Mouse (Mus musculus) retina, postnatal 1 day (tissue): ENCODE results near the gene Ets1.

ENCODE experiments used
- DNase-seq: peaks from one replicate; pipeline ENCODE4 v3.0.0-alpha.2; 2012

Gene Ets1

DNA sequence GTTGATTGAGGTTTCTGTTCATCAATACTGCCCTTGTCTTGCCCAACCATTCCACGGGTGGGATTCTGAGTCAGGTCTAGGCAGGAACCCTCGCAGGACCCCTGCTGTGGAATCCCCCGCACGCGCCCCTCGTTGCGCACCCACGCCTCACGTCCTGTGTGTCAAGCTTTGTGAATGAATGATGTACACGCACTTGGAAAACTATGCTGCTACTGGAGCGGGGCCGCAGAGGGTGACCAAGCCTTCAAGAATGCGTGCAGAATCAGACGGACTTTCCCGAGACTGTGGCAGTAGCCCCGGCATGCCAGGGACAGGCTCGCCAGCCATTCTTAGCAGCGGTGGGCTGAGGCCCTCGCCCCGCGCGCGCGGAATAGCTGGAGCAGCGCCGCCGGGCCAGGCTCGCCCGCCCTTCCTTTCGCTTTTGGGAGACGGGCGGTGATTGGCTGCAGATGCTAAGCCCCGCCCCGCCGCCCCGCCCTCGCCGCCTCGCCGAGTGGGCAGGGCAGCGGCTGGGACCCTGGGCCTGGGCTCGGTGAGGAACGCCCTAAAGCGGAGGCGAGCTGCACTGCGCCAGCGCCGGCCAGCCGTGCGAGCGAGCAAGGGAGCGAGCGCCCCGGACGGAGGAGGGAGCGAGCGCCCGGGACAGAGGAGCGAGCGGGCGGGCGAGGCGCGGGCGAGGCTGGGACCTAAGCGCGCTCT, 59.6 kb downstream of the Ets1 start:
- peak; percentile 95 for DNase-seq

DNA sequence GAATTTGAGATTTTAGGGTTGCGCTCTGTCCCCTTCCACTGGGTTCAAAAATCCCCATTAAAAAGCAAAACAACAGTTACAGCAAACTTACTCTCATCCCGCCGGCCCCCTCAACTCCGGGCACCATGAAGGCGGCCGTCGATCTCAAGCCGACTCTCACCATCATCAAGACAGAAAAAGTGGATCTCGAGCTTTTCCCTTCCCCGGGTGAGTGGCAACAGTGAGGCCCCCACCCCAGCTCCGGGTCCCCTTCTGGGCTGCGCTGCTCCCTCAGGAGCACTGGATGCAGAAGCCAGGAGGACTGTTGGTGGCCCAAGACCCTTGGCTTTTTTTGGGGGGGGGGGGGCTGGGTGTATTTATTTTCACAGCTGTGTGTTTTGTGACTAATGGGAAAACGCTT, 60.2 kb downstream of the Ets1 start:
- no peak for DNase-seq

DNA sequence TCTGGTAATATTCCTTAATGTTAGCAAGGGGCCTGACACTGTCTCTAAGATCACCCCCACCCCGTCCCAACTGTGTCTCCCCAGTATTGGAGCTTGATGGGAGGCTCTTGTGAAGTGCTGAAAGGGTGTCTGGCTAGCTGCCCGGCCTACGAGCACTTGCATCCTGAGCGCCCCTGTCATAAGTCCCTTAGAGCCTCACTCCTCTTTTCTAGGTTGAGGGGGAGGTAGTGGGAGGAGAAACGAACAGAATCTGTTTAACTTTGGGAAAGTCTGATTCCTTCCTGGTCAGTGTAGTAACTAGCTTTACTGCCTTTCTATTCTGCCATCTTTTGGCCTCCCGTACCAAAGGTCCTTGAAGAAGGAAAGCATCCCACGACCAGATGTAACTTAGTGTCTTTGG, 60.7 kb downstream of the Ets1 start:
- DNase-seq, result peak; percentile 63

DNA sequence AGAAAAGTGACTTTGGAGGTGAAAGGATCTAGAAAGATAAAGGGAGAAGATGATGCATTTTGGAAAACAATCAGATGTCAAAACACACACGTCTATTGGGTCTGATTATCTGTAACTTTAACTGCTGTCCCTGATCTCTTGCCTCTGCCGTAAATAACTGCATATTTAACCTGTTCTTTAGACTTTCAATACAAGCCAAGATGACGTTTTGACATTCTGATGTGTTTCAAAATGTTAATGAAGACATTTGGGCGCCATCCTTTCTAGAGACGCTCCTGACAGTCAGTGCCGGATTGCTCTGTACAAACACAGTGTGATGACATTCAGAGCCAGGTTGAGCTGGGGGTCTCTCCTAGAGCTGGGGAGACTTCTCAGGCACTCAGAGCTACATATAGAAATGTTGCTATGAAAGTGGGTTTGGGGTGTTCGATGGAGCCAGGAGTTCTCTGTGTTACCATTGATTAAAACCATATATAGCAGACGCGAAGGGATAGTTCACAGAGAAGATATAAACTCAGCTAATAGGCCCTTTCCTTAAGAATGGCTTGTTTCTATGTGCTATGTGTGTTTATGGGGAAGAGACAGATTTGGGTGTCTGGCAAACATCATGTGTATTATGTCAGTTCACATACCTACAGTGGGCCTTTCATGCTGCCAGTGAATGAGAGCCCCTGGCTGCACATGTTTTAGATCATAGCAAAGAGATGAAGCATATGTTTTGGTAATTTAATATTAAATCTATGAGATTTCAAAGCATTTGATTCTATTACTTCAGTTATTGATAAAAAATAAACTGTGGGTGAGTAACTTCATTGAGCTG, 61.5 kb downstream of the Ets1 start:
- no peak for DNase-seq

DNA sequence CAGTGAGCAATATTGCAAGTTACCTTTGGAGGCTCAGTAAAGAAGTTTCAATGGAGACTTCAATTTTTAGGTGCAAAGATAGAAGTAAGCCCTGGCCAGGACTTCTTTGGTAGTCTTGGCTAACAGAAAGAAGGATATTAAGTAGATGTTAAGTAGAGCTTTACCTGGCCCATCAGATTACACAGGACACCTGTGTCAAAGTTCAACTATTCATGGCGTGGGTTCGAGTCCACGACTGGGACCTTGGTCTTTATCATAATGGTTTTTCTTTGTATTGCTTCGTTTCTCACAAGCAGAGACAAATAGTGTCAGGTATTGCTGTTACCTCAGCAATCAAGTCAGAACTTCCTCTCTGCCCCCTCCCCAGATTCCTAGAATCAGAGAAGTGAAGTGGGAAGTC, 62.7 kb downstream of the Ets1 start:
- DNase-seq, result no peak

DNA sequence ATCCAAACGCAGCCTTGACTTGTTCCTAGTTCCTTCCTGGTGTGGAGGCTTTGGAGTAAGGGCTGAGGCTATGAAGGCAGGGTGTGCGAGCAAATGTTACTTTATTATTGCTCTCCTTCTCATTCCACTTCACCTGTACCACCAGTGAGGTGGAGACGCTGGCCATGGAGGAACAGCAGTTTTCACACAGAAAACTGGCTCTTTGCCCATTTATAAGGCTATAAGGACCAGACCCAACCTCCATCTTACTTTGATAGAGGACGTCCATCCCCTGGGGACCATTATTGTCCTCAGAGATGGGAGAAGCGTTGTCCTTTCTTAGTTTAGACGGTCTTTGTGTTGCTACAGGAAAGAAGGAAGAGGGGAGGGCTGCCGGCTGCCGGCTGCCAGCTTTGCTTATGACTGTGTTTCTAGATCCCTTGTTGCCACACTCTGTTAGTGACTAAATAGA, 63.4 kb downstream of the Ets1 start:
- DNase-seq, result no peak

DNA sequence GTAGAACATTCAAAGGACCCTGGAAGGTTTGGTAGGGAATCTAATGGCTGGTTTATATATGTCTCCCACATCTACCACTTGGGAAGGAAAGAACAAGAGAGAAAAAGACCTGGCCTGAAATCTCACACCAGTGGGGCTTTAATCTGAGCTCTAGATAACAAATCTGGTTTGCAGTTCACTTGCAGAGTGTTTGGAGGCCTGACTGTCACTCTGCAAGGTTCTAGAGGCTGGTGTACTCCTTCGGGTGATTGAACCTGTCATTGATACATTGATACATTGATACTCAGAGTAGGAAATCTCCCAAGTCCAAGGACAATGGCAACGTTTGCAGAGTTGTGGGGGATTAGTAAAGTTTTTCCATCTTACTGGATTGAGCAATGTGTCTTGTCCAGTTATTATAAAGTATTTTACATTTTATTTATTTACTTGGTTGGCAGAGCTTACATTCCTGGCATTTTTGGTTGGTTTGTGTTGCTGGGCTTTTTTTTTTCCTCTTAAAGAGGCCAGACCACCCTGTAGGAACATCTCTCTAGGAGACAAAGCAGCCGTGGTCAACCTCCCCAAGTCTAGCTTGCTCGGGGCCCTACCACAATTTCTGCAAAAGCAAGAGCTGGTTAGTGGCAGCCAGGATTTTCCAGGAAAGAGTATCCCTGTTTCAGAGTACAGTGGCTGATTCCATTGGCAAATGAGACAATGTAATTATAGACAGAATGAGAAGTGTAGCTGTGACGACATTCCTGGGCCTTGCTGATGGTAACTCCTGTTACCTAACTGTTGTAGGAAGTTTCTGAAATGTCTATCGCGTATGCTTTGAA, 64.3 kb downstream of the Ets1 start:
- DNase-seq, result no peak

DNA sequence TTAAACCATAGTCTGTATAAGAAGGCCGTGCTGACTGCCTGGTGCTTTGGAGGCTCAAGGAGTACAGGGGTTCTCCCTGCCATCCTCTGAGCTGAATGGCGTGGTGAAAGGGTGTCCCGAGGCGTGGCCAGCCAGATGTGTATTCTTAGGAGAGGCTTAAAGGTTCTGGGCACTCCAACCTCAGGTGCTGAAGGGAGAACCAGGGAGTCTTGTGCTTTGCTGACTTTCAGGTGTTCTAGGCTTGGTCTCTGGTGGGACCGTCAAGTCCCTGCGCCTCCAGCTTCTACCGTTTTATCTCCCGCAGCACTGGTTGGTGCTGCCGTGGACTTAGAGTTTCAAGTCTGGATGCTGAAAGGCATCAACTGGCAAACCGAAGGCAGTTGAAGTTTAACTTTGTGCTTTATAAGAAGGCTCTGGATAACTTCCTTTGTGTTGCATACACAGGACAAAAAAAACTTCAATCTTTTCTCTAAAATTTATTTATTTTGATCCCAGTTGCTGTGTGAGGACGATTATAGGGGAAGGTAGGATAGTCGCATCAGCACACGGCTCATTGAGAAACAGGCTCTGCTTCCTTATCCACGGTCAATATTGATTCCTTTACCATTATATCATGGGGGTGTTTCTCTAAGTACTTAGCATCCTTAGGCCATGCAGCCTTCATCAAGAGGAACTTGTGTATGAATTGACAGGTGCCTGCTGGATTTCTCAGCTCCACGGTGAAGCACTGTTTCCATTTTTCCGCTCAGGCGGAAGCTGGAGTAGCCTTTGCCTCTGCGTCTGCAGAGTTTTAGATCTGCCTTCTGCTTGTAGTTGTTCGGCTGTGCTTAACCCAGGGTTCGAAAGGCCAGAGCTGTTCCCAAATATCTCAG, 65.3 kb downstream of the Ets1 start:
- no peak for DNase-seq

DNA sequence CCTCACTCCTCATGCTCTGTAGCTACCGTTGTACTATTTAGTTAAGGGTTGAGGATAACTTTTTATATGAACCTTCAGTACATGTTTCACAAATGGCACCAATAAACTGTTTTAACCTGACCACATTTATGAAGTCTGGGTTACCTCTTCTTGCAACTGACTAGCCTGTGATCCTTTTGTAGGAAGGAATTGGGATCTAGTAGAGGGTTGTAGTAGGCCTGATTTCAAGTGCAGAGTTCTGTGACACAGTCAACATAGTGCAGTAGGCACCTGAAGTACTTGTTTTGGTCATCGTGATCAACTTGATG, 65.9 kb downstream of the Ets1 start:
- no peak for DNase-seq

DNA sequence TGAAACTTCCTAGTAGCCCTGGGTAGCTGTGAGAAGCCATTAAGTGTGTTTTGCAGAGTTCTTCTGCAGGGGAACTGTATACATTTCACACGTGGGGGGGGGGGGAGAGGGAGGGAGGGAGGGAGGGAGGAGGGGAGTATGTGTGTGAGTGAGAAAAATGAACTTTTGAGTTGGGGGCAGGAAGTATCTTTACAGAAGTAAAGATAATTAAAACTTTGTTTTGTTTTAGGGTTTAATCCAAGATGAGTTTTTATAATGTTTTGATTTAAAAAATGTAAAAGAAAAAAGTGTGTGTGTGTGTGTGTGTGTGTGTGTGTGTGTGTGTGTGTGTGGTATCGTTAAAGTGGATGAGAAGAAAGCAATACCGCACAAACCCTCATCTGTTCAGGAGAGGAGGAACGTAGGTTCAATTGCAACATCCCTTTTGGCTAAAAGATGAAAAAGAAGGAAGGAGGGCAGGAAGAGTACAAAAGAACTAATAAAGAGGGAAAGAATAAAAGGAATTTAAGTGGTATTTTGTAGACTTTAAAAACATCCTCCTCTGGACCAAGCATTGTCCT, 66.9 kb downstream of the Ets1 start:
- no peak for DNase-seq

DNA sequence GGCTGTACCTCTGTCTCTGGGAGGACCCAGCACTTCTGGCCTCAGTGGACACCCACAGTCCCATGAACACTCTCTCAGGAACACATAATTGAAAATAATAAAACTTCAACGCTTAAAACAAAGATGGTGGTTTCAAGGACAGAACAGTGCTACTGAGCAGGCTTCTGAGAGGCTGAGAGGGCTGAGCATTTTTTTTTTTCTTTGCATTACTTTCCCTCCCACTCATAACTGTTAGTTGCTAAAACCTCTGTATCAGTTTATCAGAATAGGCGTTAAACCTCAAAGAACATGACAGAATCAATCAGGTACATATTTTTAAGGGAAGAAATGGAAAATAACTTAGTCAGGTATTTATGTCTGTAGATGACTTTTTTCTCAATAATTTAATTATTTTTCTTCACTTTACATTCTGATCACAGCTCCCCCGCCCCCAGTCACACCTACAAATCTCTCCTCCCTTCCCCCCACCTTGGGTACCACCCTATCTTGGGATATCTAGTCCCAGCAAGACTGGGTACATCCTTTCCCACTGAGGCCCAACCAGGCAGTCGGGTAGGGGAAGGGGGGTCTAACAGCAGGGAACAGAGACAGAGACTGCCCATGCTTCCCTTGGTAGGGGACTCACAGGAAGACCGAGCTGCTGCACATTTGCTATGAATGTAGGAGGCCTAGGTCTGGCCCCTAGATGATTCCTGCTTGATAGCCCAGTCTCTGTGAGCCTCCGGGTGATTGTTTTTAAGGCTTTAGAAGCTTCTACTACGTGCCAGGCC, 68.1 kb downstream of the Ets1 start:
- no peak for DNase-seq

DNA sequence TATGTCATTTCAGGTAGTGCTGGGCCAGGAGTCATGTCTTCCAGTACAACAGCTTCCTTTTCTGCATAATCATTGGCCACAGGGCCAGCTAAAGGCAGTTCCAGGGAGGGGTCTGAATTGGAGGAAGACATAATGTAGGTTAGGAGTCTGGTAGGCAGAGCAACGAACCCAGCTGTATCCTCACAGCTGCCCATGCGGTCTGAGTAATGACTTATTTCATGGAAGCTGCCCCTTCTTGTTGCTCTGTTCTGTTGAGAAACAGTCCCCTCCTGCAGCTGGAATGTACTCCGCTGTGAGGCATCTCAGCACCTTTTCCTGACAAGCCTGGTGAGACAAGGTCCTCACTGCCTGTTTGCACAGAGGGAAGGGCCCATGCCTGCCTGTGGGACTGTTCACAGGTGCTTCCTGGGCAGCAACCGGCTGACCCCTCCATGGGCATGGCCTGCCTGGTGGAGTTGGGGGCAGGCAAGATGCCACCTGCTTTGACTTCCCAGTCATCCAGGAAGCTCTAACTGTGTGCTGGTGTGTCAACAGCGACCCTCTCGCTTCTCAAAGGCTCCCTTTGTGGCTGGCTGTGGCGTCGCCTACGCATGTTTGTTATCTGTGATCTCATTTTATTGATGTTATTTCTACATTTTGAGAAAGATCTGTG, 69.9 kb downstream of the Ets1 start:
- no peak for DNase-seq

DNA sequence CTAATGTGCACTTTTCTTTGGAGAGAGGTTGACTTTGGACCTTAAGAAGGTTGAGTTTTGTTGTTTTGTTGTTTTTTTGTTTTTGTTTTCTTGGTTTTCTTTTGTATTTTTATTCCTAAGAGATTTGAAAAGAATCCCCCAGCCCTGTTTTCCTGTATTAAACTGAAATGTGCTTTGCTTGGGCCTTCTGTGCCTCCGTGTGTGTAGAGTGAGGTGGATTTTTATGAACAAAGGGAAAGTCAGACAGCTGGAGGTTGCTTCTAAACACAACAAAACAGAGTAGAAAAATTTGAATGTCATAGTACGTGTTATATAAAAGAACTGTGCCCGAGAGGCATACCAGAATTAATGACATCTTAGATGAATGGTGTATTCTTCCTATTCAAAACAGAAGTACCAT, 71.4 kb downstream of the Ets1 start:
- DNase-seq, result no peak

DNA sequence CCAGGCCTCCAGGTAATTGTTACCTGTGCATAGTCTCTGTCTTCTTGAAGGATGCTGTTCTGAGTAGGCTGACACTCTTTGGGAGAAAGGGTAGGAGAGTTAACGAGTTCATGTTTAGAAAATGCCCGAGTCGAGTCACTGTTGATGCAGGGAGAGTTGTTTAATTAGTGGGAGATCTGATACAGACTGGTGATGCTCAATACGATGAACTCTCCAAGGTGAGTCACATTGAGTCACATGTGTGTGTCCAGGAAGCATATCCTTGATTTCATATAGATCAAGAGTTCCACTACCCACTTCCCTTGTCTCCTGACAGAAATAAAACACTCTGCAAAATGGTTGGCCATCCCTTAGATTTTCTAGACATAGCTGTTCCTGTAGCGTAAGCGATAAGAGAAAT, 72.5 kb downstream of the Ets1 start:
- no peak for DNase-seq

DNA sequence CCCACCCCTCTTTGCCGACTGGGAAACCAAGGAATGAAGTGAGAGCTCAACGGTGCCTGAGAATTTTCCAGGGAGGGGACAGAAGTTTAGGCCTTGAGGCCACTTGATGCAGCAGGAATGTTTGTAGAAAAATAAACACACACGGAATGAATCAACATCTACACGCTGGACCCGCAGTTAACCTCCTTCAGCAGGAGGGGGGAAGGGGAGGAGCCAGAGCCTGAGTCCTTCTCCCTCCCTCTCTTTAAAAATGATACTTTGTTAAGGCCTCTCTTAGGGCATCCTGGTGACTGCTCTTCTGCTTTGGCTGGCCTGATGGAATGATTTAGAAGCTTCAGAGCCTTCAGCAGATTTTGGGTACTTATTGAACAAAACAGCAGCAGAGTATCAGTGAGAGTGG, 73.3 kb downstream of the Ets1 start:
- no peak for DNase-seq

DNA sequence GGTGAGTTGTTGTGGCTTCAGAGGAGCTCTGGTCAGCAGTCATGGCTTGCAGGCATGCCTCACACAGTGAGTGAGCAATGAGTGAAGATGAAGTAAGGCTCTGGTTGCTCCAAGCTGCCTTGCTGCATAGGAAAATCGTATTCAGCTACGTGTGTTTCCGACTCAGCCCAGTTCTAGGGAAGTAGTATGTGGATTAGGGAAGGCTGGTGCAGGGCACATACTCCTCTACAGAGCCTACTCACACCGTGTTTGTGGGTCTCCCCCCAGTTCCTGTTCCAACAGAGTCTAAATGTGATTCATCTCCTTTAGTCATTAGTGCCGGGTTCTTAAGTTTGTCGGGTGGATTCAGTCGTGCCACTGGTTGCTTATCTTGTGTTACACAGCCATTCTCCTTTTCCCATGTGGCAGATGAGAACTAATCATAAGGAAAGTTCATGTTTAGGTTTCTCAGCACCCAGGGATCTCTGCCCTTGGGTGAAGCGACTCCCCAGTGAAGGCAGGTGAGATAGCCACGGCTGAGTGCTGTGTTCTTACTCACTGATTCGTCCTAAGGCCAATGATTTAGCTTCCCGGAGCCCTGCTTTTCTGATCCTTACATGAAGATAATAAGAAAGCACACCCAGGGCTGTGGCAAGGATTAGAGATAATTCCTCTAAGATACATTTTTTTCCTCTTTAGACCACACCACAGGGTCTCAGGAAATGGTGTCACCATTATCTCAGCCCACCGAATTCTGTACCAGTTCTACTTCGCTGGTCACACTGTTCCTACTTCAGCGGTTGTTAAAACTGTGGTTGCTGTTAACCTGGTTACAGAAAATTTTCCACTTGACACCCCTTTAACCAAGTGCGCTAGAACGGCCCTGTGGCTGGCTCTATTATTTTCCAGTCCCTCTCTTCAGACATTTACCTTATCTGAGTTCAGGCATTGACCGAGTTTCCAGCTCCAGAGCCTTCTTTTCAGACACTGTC, 74.0 kb downstream of the Ets1 start:
- no peak for DNase-seq

DNA sequence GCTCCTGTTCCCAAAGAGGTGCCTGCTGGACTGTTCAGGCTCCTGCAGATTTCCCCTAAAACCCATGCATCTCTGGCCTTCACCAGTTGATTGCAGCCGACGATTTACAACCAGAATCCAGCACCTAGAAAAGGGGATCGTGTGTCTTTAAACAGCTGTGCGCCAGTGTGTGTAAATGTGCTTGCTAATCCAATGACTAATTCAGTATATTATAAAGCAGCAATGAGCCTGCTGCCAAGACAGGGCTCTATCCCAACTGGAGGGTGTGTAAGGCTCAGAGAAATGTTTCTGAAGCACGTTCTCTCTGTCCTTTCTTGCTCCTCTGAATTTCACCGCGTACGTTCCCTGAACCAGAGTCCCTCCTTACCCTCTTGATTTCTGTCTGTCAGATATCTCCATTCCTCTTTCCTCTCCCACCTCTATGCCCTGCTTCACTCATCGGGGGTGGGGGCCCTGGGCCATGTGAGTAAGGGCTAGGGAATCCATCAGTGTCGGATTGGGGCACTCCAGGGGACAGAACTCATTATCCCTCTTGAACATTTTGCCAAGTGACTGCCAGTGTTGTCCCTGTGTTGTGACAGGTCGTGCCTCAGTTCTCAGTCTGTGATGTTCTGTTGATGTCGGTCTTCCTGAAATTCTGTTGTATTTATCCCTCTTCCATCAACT, 75.1 kb downstream of the Ets1 start:
- no peak for DNase-seq

DNA sequence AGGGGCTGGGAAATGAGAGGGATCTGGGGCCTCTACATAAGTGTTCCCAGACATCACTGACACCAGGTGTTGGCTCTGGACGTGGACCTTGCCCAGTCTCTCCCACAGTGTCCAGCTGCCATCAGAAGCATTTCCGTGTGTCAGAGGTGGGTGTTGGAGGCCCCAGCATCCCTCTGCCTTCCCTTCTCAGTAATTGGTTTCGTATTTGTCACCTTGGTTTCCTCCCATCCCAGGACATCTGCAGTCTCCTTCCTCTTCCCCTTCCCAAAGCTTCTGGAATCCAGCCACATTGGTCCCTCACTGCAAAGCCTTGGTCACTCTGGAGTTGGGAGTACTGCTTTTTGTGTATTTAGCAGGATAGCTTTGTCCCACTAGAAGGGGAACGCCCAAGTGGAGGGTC, 75.7 kb downstream of the Ets1 start:
- DNase-seq, result no peak

DNA sequence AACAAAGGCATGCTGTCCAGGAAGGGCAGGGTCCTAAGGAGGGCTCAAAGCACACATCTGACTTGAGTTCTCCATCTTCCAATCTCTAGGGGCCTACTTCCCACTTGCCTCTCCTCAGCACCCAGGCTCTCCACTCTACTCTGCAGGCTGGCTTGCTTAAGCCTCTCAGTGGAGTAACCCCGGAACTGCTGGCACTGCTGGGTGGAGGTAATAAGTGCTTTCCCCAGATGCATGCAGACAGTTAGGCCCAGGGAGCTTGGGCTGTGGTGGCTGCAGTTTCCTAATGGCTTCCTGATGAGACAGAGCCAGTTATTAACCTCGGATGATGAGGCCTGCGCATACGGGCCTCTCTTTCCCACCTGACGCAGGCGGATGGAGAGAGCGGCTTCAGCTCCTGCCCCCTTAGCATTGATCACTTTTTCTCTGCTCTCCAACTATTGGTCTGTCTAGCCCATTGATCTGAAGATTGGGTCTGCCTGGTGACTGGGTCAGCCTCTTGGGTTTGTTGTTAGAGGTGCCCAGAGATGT, 76.4 kb downstream of the Ets1 start:
- DNase-seq, result no peak
